8 mouse cellular contexts compared by ENCODE assay signal in genomic region chr17:46384061-46384801, GRCm38 (mm10). TPM values are rescaled to one million over a fixed set of nuclear protein-coding genes. Genes with fewer than 3 reads are reported as not detected.
A peak's percentile ranks its signal among the peaks of the same experiment; 100 is the strongest.
DNase-seq lines count a peak whose midpoint lies in the region; ATAC-seq lines count a peak whose summit lies in the region.

No protein-coding gene starts in this region.

- DNase-seq in ovary, postnatal 10 days (ENCODE audit: low spot score): peak; percentile 31
- no peak for DNase-seq in ovary, adult 18-20 months (ENCODE audit: low spot score)
- peak; percentile 37 for DNase-seq in cerebellum, adult 9-11 months
- peak; percentile 10 to 28 for DNase-seq in heart, adult 9 months (ENCODE audit: low spot score in 2 of 2)
- peak; percentile 11 for DNase-seq in right cerebral cortex, adult 18-20 months
- peak; percentile 23 to 30 for DNase-seq in urinary bladder, postnatal 36 days (ENCODE audit: low spot score in 2 of 2)

- H3K27me3 ChIP-seq in kidney, embryonic 14.5 days (ENCODE audit: control insufficient read depth, insufficient read depth, low read length): no peaks in the 10 kb centered on the region
- no peaks in the 10 kb centered on the region for H3K27me3 ChIP-seq in lung, embryonic 15.5 days

- H3K4me2 ChIP-seq in kidney, embryonic 14.5 days (replicated peaks; ENCODE audit: low read depth, low read length): peak overlapping the region; percentile 86
- H3K4me2 ChIP-seq in lung, embryonic 15.5 days: peak overlapping the region; percentile 86

- H3K36me3 ChIP-seq in kidney, embryonic 14.5 days (ENCODE audit: control insufficient read depth, insufficient read depth, low read length): peaks cover 13% of the 10 kb centered on the region
- peaks cover 9% of the 10 kb centered on the region for H3K36me3 ChIP-seq in lung, embryonic 15.5 days

- no peaks in the 10 kb centered on the region for H3K9me3 ChIP-seq in kidney, embryonic 14.5 days (ENCODE audit: control insufficient read depth, low read length)
- H3K9me3 ChIP-seq in lung, embryonic 15.5 days: no peaks in the 10 kb centered on the region

- peak overlapping the region; percentile 94 for H3K9ac ChIP-seq in kidney, embryonic 14.5 days (ENCODE audit: low read depth, low read length)
- H3K9ac ChIP-seq in lung, embryonic 15.5 days: peak overlapping the region; percentile 97

- WGBS in kidney, embryonic 14.5 days: 2% methylated on average over 56 of the region's 70 CpGs
- WGBS in lung, embryonic 15.5 days: under 1% methylated on average over 52 of the region's 70 CpGs

- peak overlapping the region; percentile 85 for H3K27ac ChIP-seq in kidney, embryonic 14.5 days (ENCODE audit: low read depth, low read length)
- peak overlapping the region; percentile 81 for H3K27ac ChIP-seq in lung, embryonic 15.5 days

- ATAC-seq in kidney, embryonic 14.5 days (ENCODE audit: low FRiP score, low TSS enrichment): peak; percentile 33
- ATAC-seq in lung, embryonic 15.5 days (ENCODE audit: borderline replicate concordance, extremely low read depth, low FRiP score, low TSS enrichment): 0 out of 2 replicates have a peak, but pooled peaks have one; percentile 3

- peak overlapping the region; percentile 88 for H3K4me3 ChIP-seq in kidney, embryonic 14.5 days (ENCODE audit: low read length)
- peak overlapping the region; percentile 98 for H3K4me3 ChIP-seq in lung, embryonic 15.5 days

- H3K4me1 ChIP-seq in kidney, embryonic 14.5 days (ENCODE audit: control insufficient read depth, insufficient read depth, low read length): peaks cover 7% of the 10 kb centered on the region
- peaks cover 8% of the 10 kb centered on the region for H3K4me1 ChIP-seq in lung, embryonic 15.5 days

RNA-seq across cellular contexts. Expression of gene Zfp318, which starts 0.7 kb away (rescaled TPM):
- polyA plus RNA-seq in kidney, embryonic 14.5 days (2014; fragmentation: Nextera tagmentation; extraction: Ambion mirVana): 12.1 and 18.3 TPM in 2 replicates
- polyA plus RNA-seq in lung, embryonic 15.5 days (2015; fragmentation: Nextera tagmentation; extraction: Ambion mirVana): 8.9 and 9.8 TPM in 2 replicates

RNA-seq across cellular contexts. Expression of gene Crip3, which starts 44.5 kb away (rescaled TPM):
- 0.38 and 0.60 TPM in 2 replicates for polyA plus RNA-seq in kidney, embryonic 14.5 days (2014; fragmentation: Nextera tagmentation; extraction: Ambion mirVana)
- polyA plus RNA-seq in lung, embryonic 15.5 days (2015; fragmentation: Nextera tagmentation; extraction: Ambion mirVana): 1.7 and 7.8 TPM in 2 replicates

RNA-seq across cellular contexts. Expression of gene Slc22a7, which starts 54.0 kb away (rescaled TPM):
- not detected in 2 replicates for polyA plus RNA-seq in kidney, embryonic 14.5 days (2014; fragmentation: Nextera tagmentation; extraction: Ambion mirVana)
- polyA plus RNA-seq in lung, embryonic 15.5 days (2015; fragmentation: Nextera tagmentation; extraction: Ambion mirVana): 0.29 TPM in 1 of 2 replicates, not detected in the other

RNA-seq across cellular contexts. Expression of gene Abcc10, which starts 56.1 kb away (rescaled TPM):
- polyA plus RNA-seq in kidney, embryonic 14.5 days (2014; fragmentation: Nextera tagmentation; extraction: Ambion mirVana): 3.5 and 4.6 TPM in 2 replicates
- polyA plus RNA-seq in lung, embryonic 15.5 days (2015; fragmentation: Nextera tagmentation; extraction: Ambion mirVana): 3.9 and 5.3 TPM in 2 replicates
